Mouse (Mus musculus): ENCODE measurements around the gene Gm20503. TPM values are rescaled to one million over a fixed set of nuclear protein-coding genes. Genes with fewer than 3 reads are reported as not detected.
A peak's percentile ranks its signal among the peaks of the same experiment; 100 is the strongest.

The Gm20503 gene
- polyA plus RNA-seq, 1 experiment from 2014 or later: 10.8 TPM

DNA sequence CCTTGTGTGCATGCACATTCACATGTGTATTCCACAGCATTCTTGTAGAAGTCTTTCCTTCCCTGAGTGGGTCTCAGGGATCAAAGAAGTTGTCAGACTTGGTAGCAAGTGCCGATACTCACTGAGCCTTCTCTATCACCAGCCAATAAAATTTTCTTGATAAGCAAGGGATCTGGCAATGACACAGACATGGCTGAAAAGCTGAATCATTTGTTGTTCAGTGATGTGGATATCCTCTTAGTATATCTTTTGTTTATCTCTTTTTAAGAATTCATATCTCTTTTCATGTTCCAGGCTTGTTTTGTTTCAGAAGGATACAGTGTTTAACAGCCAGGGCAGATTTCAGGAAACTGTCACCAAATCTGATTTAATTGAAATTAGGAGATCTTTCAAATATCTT, 4.3 kb upstream of the Gm20503 start:
- 87% methylated on average over 1 of the region's 1 CpGs for WGBS
- Histone ChIP-seq H3K36me3 (ENCODE audit: control insufficient read depth, insufficient read depth, low read length) (no peaks in the 10 kb centered on the region), H3K4me2 (ENCODE audit: low read length) (no peak overlapping the region), H3K9me3 (ENCODE audit: control insufficient read depth, low read length) (no peaks in the 10 kb centered on the region), H3K27me3 (replicated peaks; ENCODE audit: control insufficient read depth, insufficient read depth, low read length) (no peaks in the 10 kb centered on the region), H3K4me1 (replicated peaks; ENCODE audit: control insufficient read depth, insufficient read depth, low read length) (no peaks in the 10 kb centered on the region; the same call in 1 of the 2 replicates), H3K4me3 (ENCODE audit: low read depth, low read length) (no peak overlapping the region), H3K9ac (ENCODE audit: low read length) (no peak overlapping the region), H3K27ac (ENCODE audit: low read depth) (no peak overlapping the region)
- DNase-seq (ENCODE audit: low spot score) (no peak), ATAC-seq (replicated peaks; ENCODE audit: low FRiP score, low TSS enrichment, low read depth) (no peak)

DNA sequence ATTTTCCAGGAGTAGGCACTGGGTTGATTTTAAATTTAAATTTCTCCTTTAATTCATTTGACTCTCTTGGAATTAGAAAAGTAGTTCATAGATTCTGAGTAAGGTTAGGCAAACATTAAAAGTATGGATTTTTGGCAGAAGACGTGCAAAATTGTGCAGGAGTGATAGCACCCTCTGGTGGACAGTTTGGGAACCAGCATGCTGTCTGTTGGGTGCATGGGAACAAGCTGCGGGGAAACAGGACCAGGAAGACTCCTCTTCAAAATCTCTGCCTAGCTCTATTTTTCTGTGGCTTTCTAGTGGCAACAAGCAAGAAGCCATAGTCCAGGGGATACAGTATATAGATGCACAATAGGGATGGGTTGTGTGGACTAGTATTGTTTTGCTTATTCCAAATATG, 3.3 kb upstream of the Gm20503 start:
- Histone ChIP-seq H3K4me1 (replicated peaks; ENCODE audit: control insufficient read depth, insufficient read depth, low read length) (peaks cover 2% of the 10 kb centered on the region), H3K27ac (ENCODE audit: low read depth) (no peak overlapping the region), H3K36me3 (ENCODE audit: control insufficient read depth, insufficient read depth, low read length) (no peaks in the 10 kb centered on the region), H3K27me3 (replicated peaks; ENCODE audit: control insufficient read depth, insufficient read depth, low read length) (no peaks in the 10 kb centered on the region), H3K4me3 (ENCODE audit: low read depth, low read length) (no peak overlapping the region), H3K9me3 (ENCODE audit: control insufficient read depth, low read length) (no peaks in the 10 kb centered on the region), H3K4me2 (ENCODE audit: low read length) (no peak overlapping the region), H3K9ac (ENCODE audit: low read length) (no peak overlapping the region)
- DNase-seq (ENCODE audit: low spot score): peak; percentile 82
- WGBS: 9% methylated on average over 2 of the region's 2 CpGs
- ATAC-seq (replicated peaks; ENCODE audit: low FRiP score, low TSS enrichment, low read depth): no peak

DNA sequence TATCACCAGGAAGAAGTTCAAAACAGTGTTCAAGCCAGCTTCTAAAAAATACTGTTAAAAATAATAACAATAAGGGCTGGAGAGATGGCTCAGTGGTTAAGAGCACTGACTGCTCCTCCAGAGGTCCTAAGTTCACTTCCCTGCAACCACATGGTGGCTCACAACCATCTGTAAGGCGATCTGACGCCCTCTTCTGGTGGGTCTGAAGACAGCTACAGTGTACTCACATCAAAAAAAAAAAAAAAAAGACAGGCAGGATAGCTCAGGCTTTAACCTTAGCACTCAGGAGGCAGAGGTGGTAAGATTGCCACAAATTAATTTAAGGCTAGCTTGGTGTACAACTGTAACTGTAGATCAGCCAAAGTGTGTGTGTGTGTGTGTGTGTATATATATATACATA, 2.4 kb upstream of the Gm20503 start:
- peaks cover 11% of the 10 kb centered on the region for H3K4me1 ChIP-seq (replicated peaks; ENCODE audit: control insufficient read depth, insufficient read depth, low read length)
- ATAC-seq (replicated peaks; ENCODE audit: low FRiP score, low TSS enrichment, low read depth) (no peak), DNase-seq (ENCODE audit: low spot score) (peak; percentile 50)
- H3K9ac ChIP-seq (ENCODE audit: low read length): no peak overlapping the region
- no peak overlapping the region for H3K4me3 ChIP-seq (ENCODE audit: low read depth, low read length)
- H3K36me3 ChIP-seq (ENCODE audit: control insufficient read depth, insufficient read depth, low read length): no peaks in the 10 kb centered on the region
- 3% methylated on average over 2 of the region's 2 CpGs for WGBS
- no peak overlapping the region for H3K4me2 ChIP-seq (ENCODE audit: low read length)
- H3K9me3 ChIP-seq (ENCODE audit: control insufficient read depth, low read length): no peaks in the 10 kb centered on the region
- H3K27ac ChIP-seq (ENCODE audit: low read depth): no peak overlapping the region
- H3K27me3 ChIP-seq (replicated peaks; ENCODE audit: control insufficient read depth, insufficient read depth, low read length): no peaks in the 10 kb centered on the region

DNA sequence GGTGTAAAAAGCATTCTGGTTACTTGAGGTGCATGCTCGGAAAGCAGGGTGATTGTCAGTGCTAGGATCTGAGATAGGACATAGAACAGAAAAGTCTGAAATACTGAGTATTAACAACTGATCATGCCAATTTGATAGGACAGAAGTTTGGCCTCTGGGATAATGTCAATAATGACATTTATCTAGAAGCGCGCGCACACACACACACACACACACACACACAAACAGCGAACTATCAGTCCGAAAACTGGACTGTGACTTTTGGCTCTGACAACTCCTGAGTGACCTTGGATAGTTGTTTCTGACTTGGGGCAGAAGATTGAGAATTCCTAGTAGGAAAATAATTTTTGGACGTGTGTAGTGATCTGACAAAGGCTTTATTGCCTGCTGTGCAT, 793 bp downstream of the Gm20503 start:
- H3K36me3 ChIP-seq (ENCODE audit: control insufficient read depth, insufficient read depth, low read length): no peaks in the 10 kb centered on the region
- H3K4me1 ChIP-seq (replicated peaks; ENCODE audit: control insufficient read depth, insufficient read depth, low read length): peaks cover 11% of the 10 kb centered on the region
- peak overlapping the region; percentile 70 for H3K4me3 ChIP-seq (ENCODE audit: low read depth, low read length)
- no peaks in the 10 kb centered on the region for H3K9me3 ChIP-seq (ENCODE audit: control insufficient read depth, low read length)
- H3K9ac ChIP-seq (ENCODE audit: low read length): peak overlapping the region; percentile 76
- H3K27ac ChIP-seq (ENCODE audit: low read depth): no peak overlapping the region
- ATAC-seq (replicated peaks; ENCODE audit: low FRiP score, low TSS enrichment, low read depth) (no peak), DNase-seq (ENCODE audit: low spot score) (no peak)
- H3K27me3 ChIP-seq (replicated peaks; ENCODE audit: control insufficient read depth, insufficient read depth, low read length): no peaks in the 10 kb centered on the region
- WGBS: 22% methylated on average over 7 of the region's 7 CpGs
- H3K4me2 ChIP-seq (ENCODE audit: low read length): peak overlapping the region; percentile 80

DNA sequence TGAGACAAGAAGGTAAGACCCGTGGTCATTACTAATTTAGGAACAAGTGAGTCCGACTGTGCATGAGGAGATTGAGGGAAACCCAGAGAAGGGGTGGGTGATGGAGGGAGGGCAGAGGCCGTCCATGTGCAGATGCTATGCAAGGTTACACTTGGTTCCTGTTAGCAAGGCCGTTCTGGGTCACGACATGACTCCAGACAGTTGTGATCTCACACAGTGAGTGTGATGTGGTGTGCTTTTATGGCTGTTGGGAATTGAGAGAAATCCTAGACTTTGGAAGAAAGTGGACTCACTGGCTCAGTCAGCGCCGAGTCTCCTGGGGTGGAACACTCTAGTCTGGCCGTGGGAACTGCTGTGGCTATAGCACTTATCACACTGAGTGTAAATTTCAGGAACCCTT, 3.2 kb downstream of the Gm20503 start:
- H3K27me3 ChIP-seq (replicated peaks; ENCODE audit: control insufficient read depth, insufficient read depth, low read length): no peaks in the 10 kb centered on the region
- 78% methylated on average over 8 of the region's 8 CpGs for WGBS
- peak; percentile 42 for DNase-seq (ENCODE audit: low spot score)
- no peaks in the 10 kb centered on the region for H3K9me3 ChIP-seq (ENCODE audit: control insufficient read depth, low read length)
- no peaks in the 10 kb centered on the region for H3K36me3 ChIP-seq (ENCODE audit: control insufficient read depth, insufficient read depth, low read length)
- H3K9ac ChIP-seq (ENCODE audit: low read length): no peak overlapping the region
- H3K4me1 ChIP-seq (replicated peaks; ENCODE audit: control insufficient read depth, insufficient read depth, low read length): peaks cover 11% of the 10 kb centered on the region
- no peak for ATAC-seq (replicated peaks; ENCODE audit: low FRiP score, low TSS enrichment, low read depth)
- no peak overlapping the region for H3K27ac ChIP-seq (ENCODE audit: low read depth)
- H3K4me3 ChIP-seq (ENCODE audit: low read depth, low read length): no peak overlapping the region
- H3K4me2 ChIP-seq (ENCODE audit: low read length): no peak overlapping the region

DNA sequence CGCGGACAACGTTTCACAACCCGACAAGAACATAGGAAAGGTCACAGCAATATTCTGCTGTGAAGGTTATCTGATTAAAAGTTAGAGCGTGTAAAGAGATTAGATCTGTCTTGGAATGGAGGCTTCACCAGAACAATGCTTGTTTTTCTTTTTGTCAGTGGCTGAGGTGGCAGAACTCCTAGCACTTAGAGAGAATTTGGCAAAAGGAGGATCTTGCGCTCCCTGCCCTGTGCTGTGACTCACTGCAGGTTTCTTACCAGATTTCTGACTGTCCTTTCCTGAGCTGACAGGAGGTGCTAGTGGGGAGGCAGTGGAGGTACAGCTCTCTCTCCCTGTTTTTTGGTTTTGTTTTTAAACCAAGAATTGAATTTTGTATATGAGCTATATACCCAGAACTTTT, 4.0 kb downstream of the Gm20503 start:
- no peak for ATAC-seq (replicated peaks; ENCODE audit: low FRiP score, low TSS enrichment, low read depth)
- Histone ChIP-seq H3K27me3 (replicated peaks; ENCODE audit: control insufficient read depth, insufficient read depth, low read length) (no peaks in the 10 kb centered on the region), H3K36me3 (ENCODE audit: control insufficient read depth, insufficient read depth, low read length) (no peaks in the 10 kb centered on the region)

DNA sequence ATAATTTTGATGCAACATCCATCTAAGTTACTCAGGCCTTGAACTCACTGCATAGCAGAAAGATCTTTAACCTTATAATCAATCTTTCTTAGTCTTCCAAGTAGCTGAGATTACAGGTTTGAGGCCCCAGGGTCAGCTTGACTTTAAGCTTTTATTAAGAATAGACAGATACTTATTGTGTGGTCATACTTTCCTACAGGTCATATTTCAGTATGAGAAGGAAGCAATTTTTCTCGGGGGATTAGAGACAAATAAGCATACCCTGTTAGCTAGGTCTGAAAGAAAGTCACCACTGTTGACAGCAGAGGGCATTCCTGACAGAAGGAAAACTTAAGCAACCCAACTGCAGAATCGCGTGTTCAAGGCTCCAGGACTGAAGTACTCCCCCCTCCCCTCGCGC, 5.0 kb downstream of the Gm20503 start:
- no peaks in the 10 kb centered on the region for H3K36me3 ChIP-seq (ENCODE audit: control insufficient read depth, insufficient read depth, low read length)
- peak; percentile 41 for DNase-seq (ENCODE audit: low spot score)
- 77% methylated on average over 5 of the region's 5 CpGs for WGBS

More for the DNA sequence above, 4.0 kb downstream of the Gm20503 start:
- 83% methylated on average over 6 of the region's 6 CpGs for WGBS
- DNase-seq (ENCODE audit: low spot score): peak; percentile 40
- Histone ChIP-seq H3K27ac (ENCODE audit: low read depth) (no peak overlapping the region), H3K4me3 (ENCODE audit: low read depth, low read length) (no peak overlapping the region), H3K4me2 (ENCODE audit: low read length) (no peak overlapping the region), H3K4me1 (replicated peaks; ENCODE audit: control insufficient read depth, insufficient read depth, low read length) (peaks cover 11% of the 10 kb centered on the region), H3K9me3 (ENCODE audit: control insufficient read depth, low read length) (no peaks in the 10 kb centered on the region), H3K9ac (ENCODE audit: low read length) (no peak overlapping the region)

DNA sequence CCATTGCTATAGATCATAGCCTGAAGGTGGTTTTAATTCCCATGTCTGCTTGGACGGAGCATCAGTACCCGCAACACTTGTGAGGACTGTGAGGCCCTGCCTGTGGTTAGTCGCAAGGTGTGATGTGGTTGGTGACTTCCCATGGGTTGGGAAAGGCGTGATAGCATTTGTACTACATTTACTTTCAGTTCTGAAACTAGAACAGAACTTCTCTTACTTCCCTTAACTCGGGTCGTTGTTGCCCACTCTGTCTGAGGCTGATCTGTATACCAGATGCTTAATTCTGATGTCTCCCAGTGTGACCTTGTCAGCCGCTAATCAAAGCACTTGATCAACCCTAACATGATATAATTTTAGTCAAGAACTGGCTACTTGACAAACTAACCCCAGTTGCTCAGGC, 6.2 kb downstream of the Gm20503 start:
- Histone ChIP-seq H3K4me1 (replicated peaks; ENCODE audit: control insufficient read depth, insufficient read depth, low read length) (peaks cover 11% of the 10 kb centered on the region), H3K27me3 (replicated peaks; ENCODE audit: control insufficient read depth, insufficient read depth, low read length) (no peaks in the 10 kb centered on the region), H3K27ac (ENCODE audit: low read depth) (no peak overlapping the region), H3K36me3 (ENCODE audit: control insufficient read depth, insufficient read depth, low read length) (no peaks in the 10 kb centered on the region), H3K4me2 (ENCODE audit: low read length) (no peak overlapping the region), H3K9me3 (ENCODE audit: control insufficient read depth, low read length) (no peaks in the 10 kb centered on the region), H3K9ac (ENCODE audit: low read length) (no peak overlapping the region), H3K4me3 (ENCODE audit: low read depth, low read length) (no peak overlapping the region)
- WGBS: 94% methylated on average over 7 of the region's 7 CpGs
- no peak for ATAC-seq (replicated peaks; ENCODE audit: low FRiP score, low TSS enrichment, low read depth)
- DNase-seq (ENCODE audit: low spot score): no peak

More for the DNA sequence above, 5.0 kb downstream of the Gm20503 start:
- no peak overlapping the region for H3K4me2 ChIP-seq (ENCODE audit: low read length)
- no peaks in the 10 kb centered on the region for H3K27me3 ChIP-seq (replicated peaks; ENCODE audit: control insufficient read depth, insufficient read depth, low read length)
- H3K4me1 ChIP-seq (replicated peaks; ENCODE audit: control insufficient read depth, insufficient read depth, low read length): peaks cover 11% of the 10 kb centered on the region
- H3K9me3 ChIP-seq (ENCODE audit: control insufficient read depth, low read length): no peaks in the 10 kb centered on the region
- H3K27ac ChIP-seq (ENCODE audit: low read depth): no peak overlapping the region
- H3K9ac ChIP-seq (ENCODE audit: low read length): no peak overlapping the region
- H3K4me3 ChIP-seq (ENCODE audit: low read depth, low read length): no peak overlapping the region
- ATAC-seq (replicated peaks; ENCODE audit: low FRiP score, low TSS enrichment, low read depth): no peak

DNA sequence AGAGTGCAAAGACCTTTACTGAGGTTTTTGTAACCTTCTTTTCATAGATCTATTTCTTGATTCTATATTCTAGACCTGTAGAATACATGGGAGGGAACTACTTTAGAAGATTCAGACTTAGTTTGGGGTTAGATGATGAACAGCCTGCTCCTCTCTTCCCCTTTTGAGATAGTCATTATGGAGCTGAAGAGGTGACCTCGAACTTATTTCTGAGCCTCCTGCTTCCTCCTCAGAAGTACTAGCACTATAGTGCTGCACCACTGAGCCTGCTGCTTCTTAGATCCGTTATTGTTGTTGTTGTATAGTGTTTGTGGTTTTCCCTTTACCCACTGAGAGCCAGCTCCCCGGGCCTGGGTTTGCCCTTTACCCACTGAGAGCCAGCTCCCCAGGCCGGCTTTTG, 6.7 kb downstream of the Gm20503 start:
- DNase-seq (ENCODE audit: low spot score) (peak; percentile 28), ATAC-seq (replicated peaks; ENCODE audit: low FRiP score, low TSS enrichment, low read depth) (no peak)
- H3K27ac ChIP-seq (ENCODE audit: low read depth): no peak overlapping the region
- H3K4me2 ChIP-seq (ENCODE audit: low read length): no peak overlapping the region
- H3K9me3 ChIP-seq (ENCODE audit: control insufficient read depth, low read length): no peaks in the 10 kb centered on the region
- no peaks in the 10 kb centered on the region for H3K27me3 ChIP-seq (replicated peaks; ENCODE audit: control insufficient read depth, insufficient read depth, low read length)
- no peak overlapping the region for H3K4me3 ChIP-seq (ENCODE audit: low read depth, low read length)
- no peak overlapping the region for H3K9ac ChIP-seq (ENCODE audit: low read length)
- 0 out of 2 replicates have a peak, but pooled peaks cover under 1% of the 10 kb centered on the region for H3K36me3 ChIP-seq (ENCODE audit: control insufficient read depth, insufficient read depth, low read length)
- peaks cover 9% of the 10 kb centered on the region for H3K4me1 ChIP-seq (replicated peaks; ENCODE audit: control insufficient read depth, insufficient read depth, low read length)
- 83% methylated on average over 4 of the region's 4 CpGs for WGBS
